Mouse (Mus musculus): ENCODE data around the gene Ndufs1.

- TF ChIP-seq GATA1 (IDR thresholded peaks at IDR 0.05; ENCODE audit: low read length), result no peak
- TF ChIP-seq TAL1 (IDR thresholded peaks at IDR 0.05; ENCODE audit: low read length), result no peak
These were observed 47.4 kb downstream of the Ndufs1 start for GRCm38 (mm10) chr1:63129273-63129672.

All from erythroblast, embryonic 14.5 days (primary cell).